Mouse (Mus musculus): Measurements from ENCODE around the gene Cdip1. TPM values are rescaled to one million over a fixed set of nuclear protein-coding genes. Genes with fewer than 3 reads are reported as not detected.
A peak's percentile ranks its signal among the peaks of the same experiment; 100 is the strongest.

Cdip1 gene
- polyA plus RNA-seq, 1 experiment from 2014 or later, result 132 TPM

DNA sequence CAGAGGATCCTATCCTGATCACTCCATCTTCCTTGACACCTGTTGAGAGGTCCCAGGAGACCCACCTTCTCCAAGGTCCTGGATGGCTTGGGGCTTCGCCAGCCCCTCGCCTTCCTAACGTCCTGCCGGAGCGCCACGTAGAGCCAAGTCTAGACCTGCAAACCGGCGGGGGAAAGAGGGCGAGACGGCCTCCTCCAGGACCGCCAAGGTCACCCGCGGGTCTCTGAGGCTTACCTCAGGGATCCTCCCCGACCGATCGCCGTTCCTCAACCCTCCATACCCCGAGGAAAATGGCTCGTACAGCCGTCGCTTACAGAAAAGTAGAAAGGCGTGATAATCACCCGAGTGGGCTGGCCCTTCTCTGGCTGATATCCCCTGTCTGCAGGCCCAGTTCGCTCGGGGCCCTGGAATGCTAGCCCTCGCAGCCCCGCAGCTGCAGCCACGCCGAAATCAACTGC, 752 bp downstream of the Cdip1 start:
- Histone ChIP-seq H3K36me3 (replicated peaks) (no peaks in the 10 kb centered on the region; the same call in 1 of the 2 replicates), H3K4me1 (peaks cover 46% of the 10 kb centered on the region)
- WGBS, result under 1% methylated on average over 29 of the region's 29 CpGs

DNA sequence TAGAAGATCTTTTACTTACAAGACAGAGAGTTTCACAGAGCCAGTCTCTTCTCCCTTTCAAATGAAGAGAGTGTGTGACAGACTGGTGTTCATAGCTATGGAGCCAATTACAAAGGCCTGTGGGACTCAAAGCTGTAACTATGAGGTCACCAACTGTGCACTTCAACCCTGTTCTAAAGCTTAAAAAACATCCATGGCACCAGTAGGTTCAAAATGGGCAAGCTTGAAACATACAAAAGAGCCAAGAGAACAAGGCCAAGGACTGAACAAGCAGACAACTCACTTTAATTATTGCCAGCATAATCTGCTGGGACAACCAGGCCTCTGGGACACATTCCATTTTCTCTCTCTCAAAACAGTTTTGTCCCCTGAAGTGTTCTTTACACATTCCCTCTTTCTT, 1.9 kb downstream of the Cdip1 start:
- no peaks in the 10 kb centered on the region for H3K27me3 ChIP-seq (replicated peaks)
- peaks cover 46% of the 10 kb centered on the region for H3K4me1 ChIP-seq
- peak overlapping the region; percentile 67 for H3K4me2 ChIP-seq
- ATAC-seq (replicated peaks), result no peak
- H3K9me3 ChIP-seq, result no peaks in the 10 kb centered on the region
- H3K4me3 ChIP-seq, result no peak overlapping the region
- H3K36me3 ChIP-seq (replicated peaks), result no peaks in the 10 kb centered on the region; the same call in 1 of the 2 replicates
- no peak overlapping the region for H3K9ac ChIP-seq
- no peak overlapping the region for H3K27ac ChIP-seq

More for the DNA sequence above, 752 bp downstream of the Cdip1 start:
- Histone ChIP-seq H3K9me3 (no peaks in the 10 kb centered on the region), H3K9ac (peak overlapping the region; percentile 82), H3K4me3 (peak overlapping the region; percentile 68), H3K27ac (peak overlapping the region; percentile 98), H3K27me3 (replicated peaks) (no peaks in the 10 kb centered on the region), H3K4me2 (peak overlapping the region; percentile 67)
- peak; percentile 73 for ATAC-seq (replicated peaks)

DNA sequence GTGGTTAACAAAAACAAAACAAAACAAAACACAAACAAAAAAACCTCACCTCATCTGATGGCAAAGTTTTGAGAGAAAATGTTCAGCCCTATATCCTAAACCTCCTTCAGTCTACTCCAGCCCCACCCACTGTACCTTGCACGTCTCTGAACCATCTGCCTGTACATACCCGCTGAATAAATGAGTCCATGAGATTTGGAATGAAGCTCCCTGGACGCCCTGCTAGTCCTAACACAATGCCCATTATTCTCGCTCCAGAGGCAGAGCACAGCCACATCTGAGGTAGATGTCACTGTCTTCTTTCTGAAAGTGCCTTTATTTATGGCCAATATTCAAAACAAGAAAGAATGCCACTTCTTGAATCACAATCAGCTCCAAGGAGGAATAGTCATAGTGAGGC, 4.4 kb downstream of the Cdip1 start:
- Histone ChIP-seq H3K4me1 (peaks cover 46% of the 10 kb centered on the region), H3K9ac (no peak overlapping the region)
- 29% methylated on average over 4 of the region's 4 CpGs for WGBS

DNA sequence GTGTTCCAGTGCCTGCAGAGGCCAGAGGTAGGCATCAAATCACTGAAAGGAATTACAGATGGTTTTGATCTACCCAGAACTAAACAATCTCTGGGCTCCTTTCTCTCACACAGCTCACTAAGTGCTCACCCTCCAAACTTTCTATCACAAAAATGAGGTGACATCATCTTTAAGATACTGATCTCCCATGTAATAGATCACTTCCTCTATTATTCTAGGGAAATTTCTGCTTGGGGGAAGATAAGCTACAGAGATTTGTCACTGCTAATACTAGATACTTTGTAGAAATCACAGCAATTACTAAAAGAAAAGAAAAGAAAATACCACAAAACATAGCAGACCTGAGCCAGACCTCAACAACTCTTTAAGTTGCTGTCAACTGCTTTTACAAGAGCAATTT, 7.6 kb downstream of the Cdip1 start:
- H3K4me3 ChIP-seq, result no peak overlapping the region
- H3K9me3 ChIP-seq, result no peaks in the 10 kb centered on the region
- no peak overlapping the region for H3K9ac ChIP-seq
- no peak for ATAC-seq (replicated peaks)
- H3K4me1 ChIP-seq, result peaks cover 27% of the 10 kb centered on the region
- H3K36me3 ChIP-seq (replicated peaks), result no peaks in the 10 kb centered on the region; the same call in 1 of the 2 replicates
- no peaks in the 10 kb centered on the region for H3K27me3 ChIP-seq (replicated peaks)
- H3K27ac ChIP-seq, result no peak overlapping the region
- no peak overlapping the region for H3K4me2 ChIP-seq

More for the DNA sequence above, 4.4 kb downstream of the Cdip1 start:
- no peak for ATAC-seq (replicated peaks)
- Histone ChIP-seq H3K4me3 (no peak overlapping the region), H3K4me2 (no peak overlapping the region), H3K27ac (no peak overlapping the region; the same call in 1 of the 2 replicates), H3K27me3 (replicated peaks) (no peaks in the 10 kb centered on the region), H3K36me3 (replicated peaks) (no peaks in the 10 kb centered on the region; the same call in 1 of the 2 replicates), H3K9me3 (no peaks in the 10 kb centered on the region)

DNA sequence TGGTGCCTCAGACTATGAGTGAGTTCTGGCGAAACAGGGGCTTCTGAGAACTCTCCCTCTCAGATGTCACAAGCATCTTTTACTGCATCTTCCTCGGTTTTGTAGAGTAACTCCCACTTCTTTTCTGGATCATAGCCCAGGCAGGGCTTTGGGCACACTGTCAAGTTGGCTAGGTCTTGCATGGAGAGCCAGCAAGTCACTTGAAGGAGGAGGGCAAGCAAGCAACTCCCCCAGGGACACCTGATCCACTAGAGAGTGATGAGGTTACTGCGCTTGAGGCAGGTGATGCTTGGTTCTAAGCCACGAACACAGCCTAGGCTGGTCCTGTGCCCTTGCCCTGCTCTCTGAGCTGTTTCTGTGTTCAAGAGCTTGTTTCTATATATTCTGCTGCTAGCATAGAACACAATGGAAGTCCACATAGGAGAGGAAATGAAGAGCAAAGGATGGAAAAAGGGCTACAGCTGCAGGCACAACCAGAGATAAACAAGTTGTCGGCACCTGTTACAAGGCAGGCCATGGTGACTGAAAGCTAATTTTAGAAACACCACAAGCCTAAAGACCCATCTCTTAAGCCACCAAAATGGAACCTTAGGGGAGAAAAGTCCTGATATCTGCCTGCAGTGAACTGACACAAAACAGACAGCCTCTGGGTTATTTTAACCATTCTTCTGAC, 8.4 kb downstream of the Cdip1 start:
- no peak overlapping the region for H3K4me2 ChIP-seq
- no peak overlapping the region for H3K4me3 ChIP-seq
- H3K9me3 ChIP-seq, result no peaks in the 10 kb centered on the region
- no peaks in the 10 kb centered on the region for H3K27me3 ChIP-seq (replicated peaks)
- no peak for ATAC-seq (replicated peaks)
- H3K36me3 ChIP-seq (replicated peaks), result no peaks in the 10 kb centered on the region; the same call in 1 of the 2 replicates
- H3K4me1 ChIP-seq, result peaks cover 19% of the 10 kb centered on the region
- H3K27ac ChIP-seq, result no peak overlapping the region
- H3K9ac ChIP-seq, result no peak overlapping the region
- 81% methylated on average over 5 of the region's 5 CpGs for WGBS

DNA sequence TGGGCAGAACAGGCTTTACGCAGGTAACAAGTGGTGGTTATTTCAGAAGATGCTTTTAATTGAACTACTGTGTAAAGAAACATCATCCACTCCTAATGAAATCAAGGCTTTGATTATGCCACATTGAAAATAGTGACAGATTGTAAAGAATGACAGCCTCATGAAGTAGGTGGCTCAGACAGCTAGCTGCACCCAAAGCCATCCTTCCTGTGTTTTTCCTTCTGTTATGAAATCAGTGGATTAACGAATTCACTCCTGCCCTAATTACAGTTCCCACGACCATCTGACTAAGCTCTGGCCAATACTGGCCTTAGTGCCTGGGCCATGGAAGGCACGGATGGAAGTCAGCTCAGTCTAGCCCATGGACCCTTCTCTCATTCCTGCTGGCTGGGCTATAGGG, 11.2 kb downstream of the Cdip1 start:
- H3K36me3 ChIP-seq (replicated peaks), result no peaks in the 10 kb centered on the region; the same call in 1 of the 2 replicates
- no peaks in the 10 kb centered on the region for H3K9me3 ChIP-seq
- no peak overlapping the region for H3K9ac ChIP-seq
- no peaks in the 10 kb centered on the region for H3K4me1 ChIP-seq
- H3K4me2 ChIP-seq, result no peak overlapping the region
- no peak for ATAC-seq (replicated peaks)
- 98% methylated on average over 4 of the region's 4 CpGs for WGBS
- H3K27me3 ChIP-seq (replicated peaks), result no peaks in the 10 kb centered on the region
- H3K4me3 ChIP-seq, result no peak overlapping the region
- no peak overlapping the region for H3K27ac ChIP-seq

DNA sequence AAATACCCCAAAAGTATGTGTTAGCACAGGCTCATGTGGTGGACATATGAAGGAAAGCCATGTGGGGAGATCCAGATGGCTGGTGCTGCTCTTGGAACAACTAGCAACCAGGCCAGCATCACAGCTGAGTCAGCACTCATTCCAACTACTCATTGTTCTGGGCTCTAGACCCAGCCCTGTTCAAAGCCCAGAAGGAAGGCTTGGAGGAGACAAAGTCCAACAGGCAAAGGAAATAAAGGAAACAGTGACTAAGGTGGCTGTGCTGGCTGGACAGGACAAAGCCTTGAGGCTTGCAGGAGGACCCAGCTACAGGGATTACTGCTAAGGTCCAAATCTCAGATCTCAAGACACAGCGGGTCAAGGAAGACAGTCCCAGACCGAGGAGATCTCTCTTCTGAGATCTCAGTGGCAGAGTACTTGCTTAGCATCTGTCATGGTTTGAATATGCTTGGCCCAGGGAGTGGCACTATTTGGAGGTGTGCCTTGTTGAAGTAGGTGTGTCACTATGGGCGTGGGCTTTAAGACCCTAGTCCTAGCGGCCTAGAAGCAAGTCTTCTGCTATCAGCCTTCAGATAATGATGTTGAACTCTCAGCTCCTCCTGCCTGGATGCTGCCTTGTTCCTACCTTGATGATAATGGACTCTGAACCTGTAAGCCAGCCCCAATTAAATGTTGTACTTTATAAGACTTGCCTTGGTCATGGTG, 12.0 kb downstream of the Cdip1 start:
- Histone ChIP-seq H3K4me1 (no peaks in the 10 kb centered on the region), H3K36me3 (replicated peaks) (no peaks in the 10 kb centered on the region; the same call in 1 of the 2 replicates), H3K9ac (no peak overlapping the region), H3K27ac (no peak overlapping the region), H3K27me3 (replicated peaks) (no peaks in the 10 kb centered on the region), H3K4me2 (no peak overlapping the region), H3K9me3 (no peaks in the 10 kb centered on the region), H3K4me3 (no peak overlapping the region)
- no peak for ATAC-seq (replicated peaks)
- 97% methylated on average over 4 of the region's 4 CpGs for WGBS

DNA sequence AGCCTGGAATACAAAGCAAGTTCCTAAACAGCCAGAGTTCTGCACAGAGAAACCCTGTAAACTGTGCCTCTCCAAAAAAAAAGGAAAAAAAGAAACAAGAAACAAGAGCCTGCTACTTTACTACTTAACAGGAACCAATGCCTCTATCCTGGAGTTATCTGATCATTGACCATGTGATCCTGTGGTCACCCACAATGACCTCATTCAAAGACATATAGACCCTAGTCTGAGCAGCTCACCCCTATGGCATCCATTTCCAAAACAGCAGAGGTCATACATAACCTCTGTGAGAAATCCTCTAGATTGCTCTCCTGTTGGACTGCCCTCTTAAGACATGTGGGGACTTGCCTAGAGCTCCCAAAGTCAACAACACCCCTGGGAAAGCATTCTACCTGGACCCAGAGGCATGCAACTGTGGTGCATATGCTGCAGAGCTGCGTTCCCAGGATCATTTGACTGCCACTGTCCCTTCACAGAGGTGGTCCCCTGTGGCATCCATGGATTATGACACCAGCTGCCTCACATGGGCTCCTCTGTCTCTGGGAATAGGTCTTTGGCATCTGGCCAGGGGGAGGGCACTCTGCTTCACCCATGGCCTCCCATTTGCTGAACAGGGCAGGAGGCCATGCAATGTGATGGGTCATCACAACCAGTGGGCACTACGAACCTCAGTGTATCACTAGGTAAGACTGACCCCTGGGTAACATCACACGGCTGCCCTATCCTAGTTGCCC, 12.8 kb downstream of the Cdip1 start:
- H3K4me2 ChIP-seq, result no peak overlapping the region
- no peaks in the 10 kb centered on the region; the same call in 1 of the 2 replicates for H3K36me3 ChIP-seq (replicated peaks)
- H3K4me3 ChIP-seq, result no peak overlapping the region
- no peaks in the 10 kb centered on the region for H3K9me3 ChIP-seq
- H3K27ac ChIP-seq, result no peak overlapping the region
- 91% methylated on average over 3 of the region's 3 CpGs for WGBS
- no peak for ATAC-seq (replicated peaks)
- H3K27me3 ChIP-seq (replicated peaks), result no peaks in the 10 kb centered on the region
- H3K4me1 ChIP-seq, result no peaks in the 10 kb centered on the region
- no peak overlapping the region for H3K9ac ChIP-seq

DNA sequence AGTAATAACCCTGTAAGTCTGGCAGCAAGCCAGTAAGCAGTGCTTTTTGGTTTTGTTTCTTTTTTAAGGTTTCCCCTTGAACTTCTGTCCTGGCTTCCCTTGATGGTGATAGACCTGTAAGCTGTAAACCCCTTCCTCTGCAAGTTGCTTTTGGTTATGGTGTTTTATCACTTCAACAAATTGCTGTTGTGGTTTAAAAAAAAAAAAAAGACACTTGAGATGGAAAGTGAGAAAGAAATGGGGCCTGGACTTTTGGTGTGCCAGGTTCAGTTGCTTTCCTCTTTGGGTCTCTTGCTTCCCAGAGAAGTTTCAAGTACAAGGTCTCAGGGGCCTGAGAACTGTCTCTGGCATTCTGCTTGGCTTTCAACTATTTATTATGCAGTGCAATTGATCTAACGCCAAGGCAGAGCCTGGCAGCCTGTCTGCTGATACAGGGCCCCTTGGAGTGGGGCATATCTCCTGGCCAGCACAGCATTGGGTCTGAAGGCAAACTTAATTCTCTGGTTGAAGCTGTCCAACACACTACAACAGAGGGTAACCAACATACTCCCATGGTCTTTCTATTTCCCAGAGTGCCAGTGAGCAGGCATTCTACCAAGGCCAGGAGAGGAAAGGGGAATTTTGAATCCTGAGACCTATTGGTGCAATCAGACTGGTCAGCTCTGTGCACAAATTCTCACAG, 16.7 kb downstream of the Cdip1 start:
- Histone ChIP-seq H3K4me2 (no peak overlapping the region), H3K27me3 (replicated peaks) (no peaks in the 10 kb centered on the region), H3K36me3 (replicated peaks) (peaks cover 23% of the 10 kb centered on the region), H3K9me3 (no peaks in the 10 kb centered on the region), H3K27ac (no peak overlapping the region), H3K4me1 (no peaks in the 10 kb centered on the region), H3K9ac (no peak overlapping the region), H3K4me3 (no peak overlapping the region)
- no peak for ATAC-seq (replicated peaks)
- WGBS, result 36% methylated on average over 1 of the region's 1 CpGs

DNA sequence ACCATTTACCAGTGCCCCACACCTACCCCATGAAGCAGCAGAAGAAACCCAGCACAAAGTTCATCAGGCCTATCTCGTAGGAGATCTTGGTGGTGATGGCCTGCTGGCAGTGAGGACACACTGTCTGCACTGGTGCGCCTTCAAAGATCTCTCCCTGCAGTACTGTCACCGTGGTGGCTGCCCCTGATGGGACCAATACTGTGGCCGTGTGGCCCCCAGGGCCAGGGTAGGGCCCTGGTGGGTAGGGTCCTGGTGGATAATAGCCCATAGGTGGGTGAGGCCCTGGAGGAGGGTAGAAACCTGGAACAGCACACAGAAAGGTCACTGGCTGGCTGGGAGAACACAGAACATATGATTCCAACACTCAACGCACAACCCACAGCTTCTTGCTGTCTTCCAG, 21.4 kb downstream of the Cdip1 start:
- no peak overlapping the region for H3K9ac ChIP-seq
- ATAC-seq (replicated peaks), result no peak
- H3K9me3 ChIP-seq, result no peaks in the 10 kb centered on the region
- no peaks in the 10 kb centered on the region for H3K4me1 ChIP-seq
- no peak overlapping the region for H3K4me2 ChIP-seq
- H3K27ac ChIP-seq, result no peak overlapping the region
- H3K27me3 ChIP-seq (replicated peaks), result no peaks in the 10 kb centered on the region
- H3K4me3 ChIP-seq, result no peak overlapping the region
- H3K36me3 ChIP-seq (replicated peaks), result peaks cover 62% of the 10 kb centered on the region
- 98% methylated on average over 5 of the region's 5 CpGs for WGBS

DNA sequence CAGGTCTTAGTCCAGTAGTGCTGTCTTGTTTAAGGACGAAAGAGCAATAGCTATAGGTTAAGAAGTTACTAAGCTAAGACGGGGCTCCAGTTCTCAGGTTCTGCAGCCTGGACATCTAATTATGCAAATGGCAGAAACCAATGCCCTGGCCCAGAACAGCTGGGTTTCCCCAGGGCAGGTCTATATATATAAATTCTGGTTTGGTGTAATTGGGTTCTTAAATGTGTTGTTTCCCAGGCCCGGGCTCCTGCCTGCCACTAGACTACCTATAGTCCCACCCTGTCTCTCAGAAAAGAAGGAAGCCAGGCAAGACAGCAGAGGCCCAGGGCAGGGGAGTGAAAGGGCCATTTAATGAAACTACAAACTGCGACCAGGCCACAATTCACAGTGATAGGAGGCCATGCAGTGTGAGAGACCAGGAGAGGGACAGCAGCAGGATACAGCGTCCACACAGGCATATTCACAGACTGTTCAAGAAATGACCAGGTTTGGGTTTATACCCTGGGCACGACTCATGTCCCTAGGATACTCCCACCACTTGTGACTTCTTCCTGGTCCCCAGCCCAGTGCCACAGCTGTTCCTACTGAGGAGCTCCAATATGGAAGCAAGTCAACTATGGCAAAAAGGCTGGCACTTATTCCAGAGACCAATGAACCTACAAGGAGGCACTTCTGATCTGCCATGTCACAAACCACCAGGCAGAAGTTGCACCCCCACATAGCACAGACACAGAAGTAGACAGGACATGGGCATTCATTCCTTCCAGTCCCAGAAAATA, 22.9 kb downstream of the Cdip1 start:
- Histone ChIP-seq H3K4me1 (no peaks in the 10 kb centered on the region), H3K4me2 (no peak overlapping the region), H3K27me3 (replicated peaks) (no peaks in the 10 kb centered on the region), H3K9me3 (no peaks in the 10 kb centered on the region), H3K4me3 (no peak overlapping the region), H3K9ac (no peak overlapping the region), H3K36me3 (replicated peaks) (peaks cover 62% of the 10 kb centered on the region), H3K27ac (no peak overlapping the region)
- no peak for ATAC-seq (replicated peaks)
- WGBS, result 83% methylated on average over 6 of the region's 6 CpGs

All from midbrain, embryonic 15.5 days (tissue).